Mouse (Mus musculus): Measurements from ENCODE around the gene Crygd.
"Not testable (repeated sequence)": the region's sequence is repeated elsewhere in the genome, so short reads cannot be mapped to it uniquely, and the experiment has no call there.

The Crygd gene

GRCm38 (mm10) chr1:65063352-65063751 is at the start of gene Crygd:
TSS of gene Crygd (minus strand) at chr1:65063452.
- DNase-seq (ENCODE audit: low spot score in 2 of 2) = no peak

DNA sequence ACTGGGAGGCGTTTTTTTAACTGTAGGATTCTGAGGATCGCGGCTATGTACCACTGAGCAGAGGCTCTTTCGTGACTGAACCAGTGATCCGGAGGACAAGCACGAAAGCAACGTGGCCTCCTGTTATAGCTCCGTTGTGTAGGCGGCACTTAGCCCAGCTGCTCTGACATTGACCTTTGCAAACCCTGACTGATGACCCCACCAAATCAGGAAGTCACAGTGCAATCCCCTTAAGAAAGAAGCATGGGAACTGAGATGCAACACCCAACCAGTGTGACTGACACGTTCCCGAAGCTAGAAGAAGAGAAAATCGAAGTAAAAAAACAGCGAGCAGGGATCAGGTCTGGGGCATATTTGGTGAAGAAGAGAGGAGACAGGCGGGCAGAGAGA is 49.5 kb upstream of the Crygd start:
- DNase-seq (ENCODE audit: low spot score in 2 of 2) = no peak

DNA sequence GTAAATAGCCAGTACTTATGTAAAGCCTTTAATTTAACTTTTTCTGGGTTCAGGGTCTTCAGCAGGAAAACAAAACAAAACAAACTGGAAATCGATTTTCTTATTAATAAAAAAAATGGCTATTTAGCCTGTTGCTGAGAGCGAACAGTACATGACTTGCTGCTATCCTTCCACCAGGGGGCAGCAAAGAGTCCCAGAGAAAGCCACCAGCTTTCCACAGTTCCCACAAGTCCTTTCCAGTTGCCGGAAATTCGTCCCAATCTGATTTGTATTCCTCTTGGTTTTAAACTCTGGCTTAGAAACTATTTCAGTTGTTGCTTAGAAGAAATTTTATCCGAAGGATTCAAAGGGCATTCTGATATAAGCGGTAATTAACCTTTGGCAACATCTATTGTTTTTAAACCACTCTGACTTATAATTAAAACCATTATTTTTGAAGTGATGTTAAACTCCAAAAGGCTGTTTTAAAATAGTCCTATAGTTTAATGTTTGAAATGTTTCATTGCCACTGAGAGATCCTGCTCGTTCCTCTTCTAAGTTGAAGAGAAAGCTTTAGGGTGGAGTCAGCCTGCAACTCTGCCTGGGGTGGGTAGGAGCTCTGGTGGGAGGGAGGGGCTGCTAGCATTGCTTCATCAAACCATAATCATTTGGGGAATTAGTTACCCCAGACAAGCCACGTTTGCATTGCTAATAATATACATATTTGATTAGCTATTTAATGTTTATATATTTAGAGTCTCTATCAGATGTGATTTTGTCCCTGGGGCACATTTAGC is 49.0 kb upstream of the Crygd start:
- peak in 1 of 2 experiments; percentile 63 for DNase-seq (ENCODE audit: low spot score in 2 of 2)

GRCm38 (mm10) chr1:65109756-65110435 is 46.6 kb upstream of the Crygd start:
- DNase-seq (ENCODE audit: low spot score in 2 of 2) = no peak

GRCm38 (mm10) chr1:65109196-65109595 is 45.9 kb upstream of the Crygd start:
- DNase-seq (ENCODE audit: low spot score in 2 of 2) = no peak

- no peak for DNase-seq (ENCODE audit: low spot score in 2 of 2)
Measured at GRCm38 (mm10) chr1:65107654-65108279, 44.5 kb upstream of the Crygd start.

GRCm38 (mm10) chr1:65103273-65103672 is 40.0 kb upstream of the Crygd start, which contains the start of gene Cryga:
TSS of gene Cryga (minus strand) at chr1:65103373.
- no peak for DNase-seq (ENCODE audit: low spot score in 2 of 2)

DNA sequence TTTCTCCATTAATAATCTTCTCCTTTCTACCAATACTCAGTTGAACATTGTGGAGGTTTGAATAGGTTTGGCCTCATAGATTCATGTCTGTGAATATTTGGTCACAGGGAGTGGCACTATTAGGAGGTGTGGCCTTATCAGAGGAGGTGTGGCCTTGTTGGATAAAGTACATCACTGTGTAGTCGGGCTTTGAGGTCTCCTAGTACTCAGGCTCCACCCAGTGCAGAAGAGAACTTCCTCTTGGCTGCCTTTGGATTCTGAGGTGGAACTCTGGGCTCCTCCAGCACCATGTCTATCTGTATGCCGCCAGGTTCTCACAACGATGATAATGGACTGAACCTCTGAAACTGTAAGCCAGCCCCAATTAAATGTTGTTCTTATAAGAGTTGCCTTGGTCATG is 33.7 kb upstream of the Crygd start:
- no peak for DNase-seq (ENCODE audit: low spot score in 2 of 2)

DNA sequence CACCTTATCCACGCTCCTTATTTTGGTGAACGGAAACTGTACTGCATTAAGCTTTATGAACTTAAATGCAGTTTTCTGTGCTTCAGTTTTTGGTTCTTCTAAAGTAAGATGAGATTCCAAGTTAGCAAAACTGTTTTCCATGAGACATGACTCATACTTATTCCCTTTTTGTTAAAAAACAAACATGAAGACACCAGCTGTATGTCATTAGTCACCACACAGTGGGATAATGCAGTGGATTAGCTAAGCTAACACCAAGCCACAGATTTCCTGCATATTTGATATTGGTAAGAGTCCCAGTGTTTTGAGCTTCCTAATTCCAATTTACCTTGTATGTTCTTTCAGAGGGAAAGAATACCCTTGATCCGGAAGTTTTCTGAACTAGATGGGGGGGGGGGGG is 28.3 kb upstream of the Crygd start:
- DNase-seq (ENCODE audit: low spot score in 2 of 2) = no peak

GRCm38 (mm10) chr1:65090370-65090769 is 27.1 kb upstream of the Crygd start:
- no peak for DNase-seq (ENCODE audit: low spot score in 2 of 2)

GRCm38 (mm10) chr1:65088567-65089356 is 25.5 kb upstream of the Crygd start:
- DNase-seq (ENCODE audit: low spot score in 2 of 2) = no peak

- no peak for DNase-seq (ENCODE audit: low spot score in 2 of 2)
Measured at GRCm38 (mm10) chr1:65082188-65082587, 18.9 kb upstream of the Crygd start, which contains the start of gene Crygb. TSS of gene Crygb (minus strand) at chr1:65082288.

- DNase-seq (ENCODE audit: low spot score in 2 of 2) = no peak
Measured at GRCm38 (mm10) chr1:65075607-65076006, 12.4 kb upstream of the Crygd start.

- no peak for DNase-seq (ENCODE audit: low spot score in 2 of 2)
Measured at GRCm38 (mm10) chr1:65073589-65073988, 10.3 kb upstream of the Crygd start, which contains the start of gene Crygc. TSS of gene Crygc (minus strand) at chr1:65073689.

- no peak for DNase-seq (ENCODE audit: low spot score in 2 of 2)
Measured at GRCm38 (mm10) chr1:65067842-65068241, 4.6 kb upstream of the Crygd start.

DNA sequence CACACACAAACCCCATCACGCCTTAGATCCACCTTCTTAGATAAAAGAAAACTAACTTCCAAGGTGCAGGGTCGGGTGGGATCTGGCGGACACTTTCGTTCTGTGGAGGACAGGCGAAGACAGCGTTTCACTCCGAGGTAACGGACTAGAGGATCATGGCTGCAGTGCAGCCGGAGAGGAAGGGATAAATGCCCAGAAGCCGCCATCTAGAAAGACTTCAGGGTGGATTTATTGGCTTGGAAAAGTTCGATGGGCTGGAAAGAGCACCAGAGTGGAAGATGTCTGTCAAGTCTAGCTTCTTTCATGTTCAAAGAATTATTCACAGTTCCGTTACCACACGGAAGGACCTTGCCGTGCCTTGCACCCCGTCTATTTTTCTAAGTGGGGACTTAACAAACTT is 949 bp upstream of the Crygd start:
- DNase-seq (ENCODE audit: low spot score in 2 of 2) = no peak

DNA sequence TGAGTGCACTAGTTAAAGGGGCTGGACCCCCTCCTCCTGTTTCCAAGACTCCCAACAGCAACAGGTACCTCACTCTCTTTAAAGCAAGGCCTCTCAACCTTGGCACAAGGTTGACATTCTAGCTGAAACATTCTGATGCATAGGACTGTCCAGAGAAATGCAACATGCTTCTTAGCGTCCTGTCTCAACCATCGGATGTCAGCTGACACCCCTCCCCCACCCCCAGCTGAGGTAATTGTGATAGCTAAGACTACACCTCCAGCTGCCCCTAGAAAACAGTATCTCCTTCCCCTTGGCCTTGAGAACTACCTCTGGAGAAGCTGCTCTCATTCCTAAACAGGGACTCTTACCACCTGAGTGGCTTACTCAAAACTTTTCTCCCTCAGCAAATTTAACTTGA is 11.1 kb downstream of the Crygd start:
- DNase-seq (ENCODE audit: low spot score in 2 of 2) = no peak

DNA sequence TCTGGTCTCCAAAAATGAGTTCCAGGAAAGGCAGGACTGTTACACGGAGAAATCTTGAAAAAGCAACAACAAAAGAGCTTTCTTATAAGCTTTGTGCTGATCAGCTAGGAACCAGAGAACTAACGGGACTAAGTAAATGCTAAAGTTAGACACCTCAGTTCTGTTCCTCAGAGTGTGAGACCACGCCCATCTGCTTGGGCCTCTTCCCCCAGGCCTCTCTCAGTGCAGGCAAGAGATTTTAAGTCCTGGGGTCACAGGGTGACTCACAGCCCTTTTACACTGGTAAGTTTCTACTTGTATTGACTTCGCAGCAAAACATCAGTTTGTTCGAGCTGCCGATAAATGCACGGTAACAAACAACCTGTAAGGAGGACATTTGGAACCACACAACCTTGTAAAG is 11.6 kb downstream of the Crygd start:
- no peak for DNase-seq (ENCODE audit: low spot score in 2 of 2)

GRCm38 (mm10) chr1:65050952-65051351 is 12.3 kb downstream of the Crygd start, which contains the start of gene Cryge:
TSS of gene Cryge (minus strand) at chr1:65051149.
- DNase-seq (ENCODE audit: low spot score in 2 of 2) = not testable (repeated sequence)

DNA sequence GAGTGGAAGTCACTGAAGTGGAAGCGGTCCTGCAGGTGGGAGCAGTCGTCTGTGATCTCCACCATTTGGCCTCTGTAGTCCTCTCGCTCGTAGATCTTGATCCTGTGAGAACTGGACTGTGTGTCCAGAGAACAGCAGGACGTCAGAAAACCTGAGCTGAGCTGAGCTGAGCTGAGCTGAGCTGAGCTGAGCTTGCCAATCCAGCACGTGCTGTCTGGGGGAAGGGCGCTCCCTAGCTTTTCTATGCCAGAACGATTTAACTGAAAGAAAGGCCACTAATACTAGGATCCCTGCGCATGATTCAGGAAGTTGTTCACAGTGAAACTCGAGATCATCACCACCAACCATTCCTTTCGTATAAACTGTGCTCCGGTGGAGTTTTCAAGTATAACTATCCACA is 14.5 kb downstream of the Crygd start:
- no peak for DNase-seq (ENCODE audit: low spot score in 2 of 2)

GRCm38 (mm10) chr1:65046401-65047109 is 16.7 kb downstream of the Crygd start:
- peak in 1 of 2 experiments; percentile 20 for DNase-seq (ENCODE audit: low spot score in 2 of 2)
